9 mouse cellular contexts compared by ENCODE assay signal in genomic region chr10:121430764-121431540, GRCm38 (mm10). TPM values are rescaled to one million over a fixed set of nuclear protein-coding genes. Genes with fewer than 3 reads are reported as not detected.
DNase-seq lines count a peak whose midpoint lies in the region; ATAC-seq and TF ChIP-seq lines count a peak whose summit lies in the region.
"Had no signal": no experiment of that assay in that cellular context is flagged by ENCODE, and none has a peak within 500 bp of the region (broad histone marks: within the 10 kb centered on the region; RNA-seq: fewer than 3 reads in every experiment).

No protein-coding gene starts in this region.

- no peak for TF ChIP-seq POLR2A in heart, adult 2 months (IDR thresholded peaks at IDR 0.05; ENCODE audit: insufficient read depth, low read depth, low read length)

- H3K4me2 ChIP-seq in lung, embryonic 15.5 days = no peak overlapping the region; the same call in 1 of the 2 replicates
- no peak overlapping the region; the same call in 1 of the 2 replicates for H3K4me2 ChIP-seq in heart, embryonic 16.5 days (ENCODE audit: low read depth, low read length)
- no peak overlapping the region for H3K4me2 ChIP-seq in liver, embryonic 16.5 days (ENCODE audit: low read depth, low read length)
- no peak overlapping the region for H3K4me2 ChIP-seq in forebrain, embryonic 16.5 days (ENCODE audit: low read length)

- peaks cover 5% of the 10 kb centered on the region for H3K79me2 ChIP-seq in heart, adult 2 months (replicated peaks; ENCODE audit: control insufficient read depth, insufficient read depth, low read length)

- H3K27ac ChIP-seq in heart, adult 2 months = peak overlapping the region; percentile 93
- peak overlapping the region; percentile 94 for H3K27ac ChIP-seq in lung, embryonic 15.5 days
- peak overlapping the region; percentile 99 for H3K27ac ChIP-seq in heart, embryonic 16.5 days (ENCODE audit: low read length)
- H3K27ac ChIP-seq in liver, embryonic 16.5 days (ENCODE audit: low read length) = peak overlapping the region; percentile 65
- no peak overlapping the region for H3K27ac ChIP-seq in forebrain, embryonic 16.5 days (ENCODE audit: low read length)

- no peaks in the 10 kb centered on the region for H3K27me3 ChIP-seq in heart, adult 2 months (ENCODE audit: control insufficient read depth, insufficient read depth, low read length)
- no peaks in the 10 kb centered on the region for H3K27me3 ChIP-seq in lung, embryonic 15.5 days
- no peaks in the 10 kb centered on the region for H3K27me3 ChIP-seq in heart, embryonic 16.5 days (ENCODE audit: control insufficient read depth, insufficient read depth, low read length)
- H3K27me3 ChIP-seq in liver, embryonic 16.5 days (ENCODE audit: control insufficient read depth, insufficient read depth, low read depth, low read length) = no peaks in the 10 kb centered on the region
- no peaks in the 10 kb centered on the region for H3K27me3 ChIP-seq in forebrain, embryonic 16.5 days (replicated peaks; ENCODE audit: control insufficient read depth, insufficient read depth, low read length)

- ATAC-seq in lung, embryonic 15.5 days (ENCODE audit: borderline replicate concordance, extremely low read depth, low FRiP score, low TSS enrichment) = no peak
- no peak for ATAC-seq in heart, embryonic 16.5 days (replicated peaks; ENCODE audit: extremely low read depth, insufficient read depth, low FRiP score)
- ATAC-seq in liver, embryonic 16.5 days (ENCODE audit: low read depth) = no peak
- no peak for ATAC-seq in forebrain, embryonic 16.5 days

- intact Hi-C loops in heart, adult 2 months (cut with DNase I) = loop anchor here (1.0 kb wide), 2 partner anchors 8 to 45 kb away; partner anchors contain the start of gene Rassf3
- intact Hi-C loops in heart, postnatal 14 days (cut with DNase I) = no loop called here

- no peak for TF ChIP-seq EP300 in heart, adult 2 months (IDR thresholded peaks at IDR 0.05; ENCODE audit: insufficient read depth, low read depth, low read length)

- peaks cover 7% of the 10 kb centered on the region; the same call in 1 of the 2 replicates for H3K36me3 ChIP-seq in heart, adult 2 months (ENCODE audit: control insufficient read depth, insufficient read depth, low read length)
- no peaks in the 10 kb centered on the region for H3K36me3 ChIP-seq in lung, embryonic 15.5 days
- H3K36me3 ChIP-seq in heart, embryonic 16.5 days (ENCODE audit: control insufficient read depth, insufficient read depth) = no peaks in the 10 kb centered on the region
- H3K36me3 ChIP-seq in liver, embryonic 16.5 days (ENCODE audit: control insufficient read depth, insufficient read depth) = no peaks in the 10 kb centered on the region
- H3K36me3 ChIP-seq in forebrain, embryonic 16.5 days (ENCODE audit: control insufficient read depth, insufficient read depth) = no peaks in the 10 kb centered on the region

- TF ChIP-seq CTCF in heart, adult 2 months (IDR thresholded peaks at IDR 0.05) = no peak

- H3K4me3 ChIP-seq in heart, adult 2 months = peak overlapping the region; percentile 35
- H3K4me3 ChIP-seq in lung, embryonic 15.5 days = no peak overlapping the region
- H3K4me3 ChIP-seq in heart, embryonic 16.5 days (ENCODE audit: low read length) = no peak overlapping the region
- H3K4me3 ChIP-seq in liver, embryonic 16.5 days (ENCODE audit: low read depth, low read length) = no peak overlapping the region
- H3K4me3 ChIP-seq in forebrain, embryonic 16.5 days (replicated peaks; ENCODE audit: low read length) = no peak overlapping the region
- H3K4me3 ChIP-seq: myocyte had no signal

- no peak for DNase-seq in heart, adult 2 months
- DNase-seq in heart, postnatal 14 days = no peak
- no peak for DNase-seq in lung, postnatal 10 days
- no peak for DNase-seq in urinary bladder, postnatal 10 days (ENCODE audit: low spot score)

- H3K9me3 ChIP-seq in lung, embryonic 15.5 days = no peaks in the 10 kb centered on the region
- H3K9me3 ChIP-seq in heart, embryonic 16.5 days (replicated peaks; ENCODE audit: control insufficient read depth, low read length) = no peaks in the 10 kb centered on the region
- H3K9me3 ChIP-seq in liver, embryonic 16.5 days (replicated peaks; ENCODE audit: control insufficient read depth, low read length) = no peaks in the 10 kb centered on the region
- no peaks in the 10 kb centered on the region for H3K9me3 ChIP-seq in forebrain, embryonic 16.5 days (ENCODE audit: control insufficient read depth, low read length)

- peaks cover 47% of the 10 kb centered on the region for H3K4me1 ChIP-seq in heart, adult 2 months (ENCODE audit: control insufficient read depth, insufficient read depth, low read length)
- peaks cover 96% of the 10 kb centered on the region for H3K4me1 ChIP-seq in lung, embryonic 15.5 days
- peaks cover 90% of the 10 kb centered on the region for H3K4me1 ChIP-seq in heart, embryonic 16.5 days (ENCODE audit: control insufficient read depth, insufficient read depth, low read length)
- H3K4me1 ChIP-seq in liver, embryonic 16.5 days (ENCODE audit: control insufficient read depth, low read depth, low read length) = peaks cover 72% of the 10 kb centered on the region
- H3K4me1 ChIP-seq in forebrain, embryonic 16.5 days (replicated peaks; ENCODE audit: control insufficient read depth, insufficient read depth, low read length) = peaks cover 23% of the 10 kb centered on the region

- peak overlapping the region; percentile 63 for H3K9ac ChIP-seq in heart, adult 2 months (ENCODE audit: low read depth, low read length)
- H3K9ac ChIP-seq in lung, embryonic 15.5 days = no peak overlapping the region
- peak overlapping the region; percentile 37; the same call in 1 of the 2 replicates for H3K9ac ChIP-seq in heart, embryonic 16.5 days (ENCODE audit: low read length)
- H3K9ac ChIP-seq in liver, embryonic 16.5 days (ENCODE audit: low read depth, low read length) = no peak overlapping the region
- H3K9ac ChIP-seq in forebrain, embryonic 16.5 days (replicated peaks; ENCODE audit: low read depth, low read length) = no peak overlapping the region

- 34% methylated on average over 15 of the region's 15 CpGs for WGBS in heart, adult 2 months
- WGBS in lung, embryonic 15.5 days = 53% methylated on average over 15 of the region's 15 CpGs
- WGBS in heart, embryonic 16.5 days = 57% methylated on average over 15 of the region's 15 CpGs
- WGBS in liver, embryonic 16.5 days (ENCODE audit: insufficient replicate concordance) = 58% methylated on average over 15 of the region's 15 CpGs
- WGBS in forebrain, embryonic 16.5 days = 83% methylated on average over 15 of the region's 15 CpGs

RNA-seq across cellular contexts. Expression of gene Rassf3, which starts 45.2 kb away (rescaled TPM):
- total RNA-seq in heart, adult 2 months (2021) = 100 to 1,000 TPM; 134 to 135 TPM
- polyA plus RNA-seq in heart, adult 2 months (2012; rRNA removed) = 69.4 and 121 TPM in 2 replicates
- 100 to 1,000 TPM; 120 to 125 TPM for total RNA-seq in heart, postnatal 14 days (2021)
- 18.3 and 20.8 TPM in 2 replicates for polyA plus RNA-seq in lung, embryonic 15.5 days (2015; fragmentation: Nextera tagmentation; extraction: Ambion mirVana)
- 24.1 and 24.8 TPM in 2 replicates for polyA plus RNA-seq in heart, embryonic 16.5 days (2015; fragmentation: Nextera tagmentation; extraction: Ambion mirVana)
- polyA plus RNA-seq in liver, embryonic 16.5 days (2015; fragmentation: Nextera tagmentation; extraction: Ambion mirVana) = 12.1 and 13.3 TPM in 2 replicates
- polyA plus RNA-seq in forebrain, embryonic 16.5 days (2015; fragmentation: Nextera tagmentation; extraction: Ambion mirVana) = 4.1 and 5.3 TPM in 2 replicates

Comparison
In these comparisons a context has a peak if more than half of its experiments do, and no peak if none do; other contexts are left out.
1. H3K9ac ChIP-seq: peak in heart, adult 2 months (single experiment) and heart, embryonic 16.5 days (single experiment); none in lung, embryonic 15.5 days (single experiment), liver, embryonic 16.5 days (single experiment) and forebrain, embryonic 16.5 days (single experiment).